Mouse (Mus musculus): ENCODE data around the gene Cptp.
A peak's percentile ranks its signal among the peaks of the same experiment; 100 is the strongest.

DNA sequence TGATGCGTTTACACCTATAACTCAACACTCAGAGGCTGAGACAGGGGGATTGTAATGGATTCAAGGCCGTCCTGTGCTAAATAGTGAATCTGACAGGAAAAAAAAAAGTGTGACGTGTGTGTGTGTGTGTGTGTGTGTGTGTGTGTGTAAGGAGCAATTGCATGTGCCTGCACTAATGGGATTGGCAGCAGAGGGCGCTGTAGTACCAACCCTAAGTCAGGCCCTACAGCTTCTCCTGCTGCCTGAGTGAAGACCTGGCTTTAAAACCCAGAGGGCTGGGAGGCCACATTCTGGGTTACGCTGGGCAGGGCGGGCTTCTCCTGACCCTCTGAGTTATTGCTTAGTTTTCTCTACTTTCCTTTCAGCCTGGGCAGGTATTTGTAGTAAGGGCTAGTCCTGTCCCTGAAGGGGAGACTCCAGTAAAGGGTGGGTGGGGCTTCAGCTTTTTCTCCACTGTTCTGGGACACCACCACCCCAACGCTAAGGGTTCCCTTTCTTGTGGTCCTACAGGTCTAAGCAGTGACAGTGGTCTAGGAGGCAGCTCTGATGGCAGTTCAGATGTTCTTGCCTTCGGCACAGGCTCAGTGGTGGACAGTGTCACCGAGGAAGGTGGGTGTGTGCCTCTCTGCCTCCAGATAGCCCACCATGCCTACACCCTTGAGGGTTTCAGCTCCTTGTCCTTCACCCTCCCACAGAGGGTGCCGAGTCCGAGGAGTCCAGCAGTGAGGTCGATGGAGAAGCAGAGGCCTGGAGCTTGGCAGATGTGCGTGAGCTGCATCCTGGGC is 35.3 kb upstream of the Cptp start:
- peak; percentile 43; the same call in 1 of the 2 replicates for TF ChIP-seq CTCF (IDR thresholded peaks at IDR 0.05; ENCODE audit: borderline replicate concordance, insufficient read depth, low read length)
- no peak for TF ChIP-seq POLR2A (IDR thresholded peaks at IDR 0.05; ENCODE audit: low read depth, low read length)

All from embryonic fibroblast, embryonic 13.5 days (primary cell).